Mouse (Mus musculus) hindbrain, embryonic 12.5 days (tissue): ENCODE results near the gene Ube3b. TPM values are rescaled to one million over a fixed set of nuclear protein-coding genes. Genes with fewer than 3 reads are reported as not detected.

Source experiments
- ATAC-seq: fragments of 200-750 bp; cut with Nextera tagmentation; 2 replicates; pipeline ENCODE4 v1.8.0; 2017; ENCODE audit warnings: moderate TSS enrichment; ENCODE audit not compliant: low FRiP score
- H3K27ac ChIP-seq: fragments of 300-500 bp; sonication (generic); 2 replicates; pipeline ENCODE4 v1.5.1; 2016; ENCODE audit warnings: mild to moderate bottlenecking
- H3K27me3 ChIP-seq: fragments of 300-500 bp; sonication (generic); 2 replicates; pipeline ENCODE4 v1.6.1; 2016; ENCODE audit warnings: mild to moderate bottlenecking
- H3K36me3 ChIP-seq: fragments of 300-500 bp; sonication (generic); 2 replicates; pipeline ENCODE4 v1.6.1; 2016; ENCODE audit warnings: mild to moderate bottlenecking
- H3K4me1 ChIP-seq: fragments of 300-500 bp; sonication (generic); 2 replicates; pipeline ENCODE4 v1.6.1; 2016
- H3K4me2 ChIP-seq: fragments of 300-500 bp; sonication (generic); replicated peaks from 2 replicates; pipeline ENCODE4 v1.6.1; 2016; ENCODE audit warnings: mild to moderate bottlenecking
- H3K4me3 ChIP-seq: fragments of 300-500 bp; sonication (generic); 2 replicates; pipeline ENCODE4 v1.5.1; 2016; ENCODE audit warnings: mild to moderate bottlenecking
- H3K9ac ChIP-seq: fragments of 300-500 bp; sonication (generic); 2 replicates; pipeline ENCODE4 v1.6.1; 2016; ENCODE audit warnings: mild to moderate bottlenecking, moderate library complexity
- H3K9me3 ChIP-seq: fragments of 300-500 bp; sonication (generic); replicated peaks from 2 replicates; pipeline ENCODE4 v1.6.1; 2016; ENCODE audit warnings: mild to moderate bottlenecking
- WGBS: fragments of 180-500 bp; shearing (Covaris S2); methylation state at CpG from one replicate; pipeline ENCODE4 v1.1.7; 2016; 5-methylcytosine and 5-hydroxymethylcytosine counted together
- polyA plus RNA-seq: library from polyadenylated mRNA; unstranded; fragments of >200 nt; fragmentation: Nextera tagmentation; extraction: Ambion mirVana; gene quantifications from 2 replicates; pipeline ENCODE4 v1.2.1, GENCODE M21; 2016

Gene Ube3b
- polyA plus RNA-seq, 1 experiment from 2014 or later = 57.9 TPM

DNA sequence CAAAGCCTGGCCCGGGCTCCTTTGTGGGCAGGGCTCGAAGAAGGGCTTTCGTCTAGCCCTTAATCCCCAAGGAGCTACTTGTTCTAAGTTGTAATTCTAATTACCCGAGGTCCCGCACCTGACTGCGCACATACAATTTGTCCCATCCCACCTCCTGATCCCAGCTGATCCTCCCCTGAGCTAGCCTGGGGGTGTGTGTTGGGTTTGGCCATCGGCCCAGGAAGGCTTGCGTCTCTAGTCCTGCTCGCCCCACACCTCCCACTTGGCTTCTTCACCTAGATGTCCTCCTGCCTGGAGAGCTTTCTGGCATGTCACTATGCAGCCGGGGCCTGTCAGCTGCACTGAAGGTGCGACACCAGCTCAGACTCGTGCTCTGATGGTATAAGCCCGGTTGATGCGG is 55.2 kb downstream of the Ube3b start:
- 94% methylated on average over 14 of the region's 14 CpGs for whole genome bisulfite sequencing
- Histone ChIP-seq H3K9ac (no peak overlapping the region), H3K9me3 (no peaks in the 10 kb centered on the region), H3K27ac (no peak overlapping the region), H3K36me3 (peaks cover 27% of the 10 kb centered on the region), H3K27me3 (no peaks in the 10 kb centered on the region), H3K4me3 (no peak overlapping the region), H3K4me2 (no peak overlapping the region), H3K4me1 (no peaks in the 10 kb centered on the region)
- no peak for ATAC-seq

GRCm38 (mm10) chr5:114443566-114444367 is 63.4 kb downstream of the Ube3b start, which contains the start of the genes Mmab and Mvk:
TSS of gene Mmab (minus strand) at chr5:114444060.
TSS of gene Mvk (plus strand) at chr5:114444269.
- Histone ChIP-seq H3K4me2 (peak within 1 kb of the TSS; percentile 80), H3K4me3 (peak within 1 kb of the TSS; percentile 76), H3K36me3 (peaks cover 25% of the 10 kb centered on the region), H3K4me1 (peaks cover 13% of the 10 kb centered on the region), H3K9ac (peak within 1 kb of the TSS; percentile 77), H3K27me3 (no peaks in the 10 kb centered on the region), H3K9me3 (no peaks in the 10 kb centered on the region), H3K27ac (peak within 1 kb of the TSS; percentile 70)
- 3% methylated on average over 43 of the region's 43 CpGs for WGBS
- ATAC-seq = peak; percentile 99

DNA sequence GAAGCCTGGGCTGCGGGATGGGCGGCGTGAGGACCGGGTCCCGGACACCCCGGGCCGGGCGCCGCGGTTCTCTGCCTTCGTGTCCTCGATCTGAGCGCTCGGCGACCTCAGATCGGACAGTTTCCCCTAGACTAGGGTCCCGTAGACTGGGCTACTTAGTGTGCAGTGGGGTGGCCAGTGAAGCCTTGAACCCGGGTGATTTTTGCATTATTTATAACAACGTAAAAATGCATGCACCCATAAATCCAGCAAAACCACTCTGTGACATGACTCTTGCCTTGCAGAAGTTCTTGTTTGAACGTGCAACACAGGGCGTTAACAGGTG is 63.9 kb downstream of the Ube3b start:
- ATAC-seq = peak; percentile 74; the same call in 1 of the 2 replicates
- H3K9me3 ChIP-seq = no peaks in the 10 kb centered on the region
- peaks cover 25% of the 10 kb centered on the region for H3K36me3 ChIP-seq
- no peak overlapping the region for H3K27ac ChIP-seq
- H3K4me2 ChIP-seq = peak overlapping the region; percentile 80
- peak overlapping the region; percentile 76 for H3K4me3 ChIP-seq
- H3K27me3 ChIP-seq = no peaks in the 10 kb centered on the region
- WGBS = under 1% methylated on average over 21 of the region's 21 CpGs
- H3K4me1 ChIP-seq = peaks cover 13% of the 10 kb centered on the region
- peak overlapping the region; percentile 77 for H3K9ac ChIP-seq

GRCm38 (mm10) chr5:114449011-114449410 is 68.6 kb downstream of the Ube3b start:
- Histone ChIP-seq H3K9me3 (no peaks in the 10 kb centered on the region), H3K36me3 (peaks cover 61% of the 10 kb centered on the region), H3K9ac (no peak overlapping the region; the same call in 1 of the 2 replicates), H3K27me3 (no peaks in the 10 kb centered on the region), H3K4me2 (no peak overlapping the region), H3K4me1 (peaks cover 9% of the 10 kb centered on the region), H3K27ac (no peak overlapping the region), H3K4me3 (no peak overlapping the region)
- ATAC-seq = no peak
- 90% methylated on average over 4 of the region's 4 CpGs for WGBS

- WGBS = 63% methylated on average over 9 of the region's 9 CpGs
- Histone ChIP-seq H3K4me2 (no peak overlapping the region), H3K9me3 (no peaks in the 10 kb centered on the region), H3K27me3 (no peaks in the 10 kb centered on the region), H3K27ac (no peak overlapping the region), H3K36me3 (peaks cover 28% of the 10 kb centered on the region), H3K9ac (no peak overlapping the region), H3K4me3 (no peak overlapping the region), H3K4me1 (peaks cover 13% of the 10 kb centered on the region)
- no peak for ATAC-seq
These were observed 75.9 kb downstream of the Ube3b start for GRCm38 (mm10) chr5:114456287-114456686.

- Histone ChIP-seq H3K4me2 (no peak overlapping the region), H3K9me3 (no peaks in the 10 kb centered on the region), H3K4me3 (no peak overlapping the region), H3K4me1 (peaks cover 18% of the 10 kb centered on the region), H3K27me3 (no peaks in the 10 kb centered on the region), H3K9ac (no peak overlapping the region), H3K27ac (no peak overlapping the region), H3K36me3 (peaks cover 24% of the 10 kb centered on the region)
- WGBS = 85% methylated on average over 16 of the region's 16 CpGs
- ATAC-seq = no peak
These were observed 76.7 kb downstream of the Ube3b start for GRCm38 (mm10) chr5:114456995-114457605.

DNA sequence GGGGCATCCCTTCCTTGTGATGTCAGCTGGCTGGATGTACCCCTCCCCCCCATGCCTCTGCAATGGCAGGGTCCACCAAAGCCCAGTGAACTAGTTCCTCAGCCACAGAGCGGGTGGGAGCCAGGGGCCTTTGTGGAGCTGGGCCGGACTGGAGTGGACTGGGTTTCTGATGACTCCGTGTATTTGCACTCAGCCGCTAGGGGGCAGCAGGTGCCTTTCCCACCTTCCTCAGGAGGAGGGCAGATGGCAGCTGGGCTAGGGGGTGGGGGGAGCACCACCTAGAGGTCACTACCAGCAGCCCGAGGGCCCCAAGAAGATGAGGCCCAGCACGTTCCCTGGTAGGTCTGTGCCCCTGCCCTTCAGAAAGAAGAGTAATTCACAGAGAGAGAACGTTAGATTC is 80.8 kb downstream of the Ube3b start:
- H3K27me3 ChIP-seq = peaks cover 6% of the 10 kb centered on the region; the same call in 1 of the 2 replicates
- H3K4me2 ChIP-seq = no peak overlapping the region
- H3K27ac ChIP-seq = no peak overlapping the region
- H3K4me1 ChIP-seq = peaks cover 43% of the 10 kb centered on the region
- H3K36me3 ChIP-seq = no peaks in the 10 kb centered on the region
- H3K4me3 ChIP-seq = no peak overlapping the region
- WGBS = 2% methylated on average over 7 of the region's 7 CpGs
- ATAC-seq = peak; percentile 46
- peak overlapping the region; percentile 38; the same call in 1 of the 2 replicates for H3K9ac ChIP-seq
- H3K9me3 ChIP-seq = no peaks in the 10 kb centered on the region

GRCm38 (mm10) chr5:114462067-114463040 is 81.9 kb downstream of the Ube3b start:
- no peak overlapping the region for H3K4me2 ChIP-seq
- ATAC-seq = no peak
- H3K4me1 ChIP-seq = peaks cover 53% of the 10 kb centered on the region
- H3K27ac ChIP-seq = no peak overlapping the region
- H3K4me3 ChIP-seq = no peak overlapping the region
- peaks cover 7% of the 10 kb centered on the region; the same call in 1 of the 2 replicates for H3K27me3 ChIP-seq
- no peak overlapping the region for H3K9ac ChIP-seq
- 82% methylated on average over 24 of the region's 24 CpGs for WGBS
- no peaks in the 10 kb centered on the region for H3K9me3 ChIP-seq
- no peaks in the 10 kb centered on the region for H3K36me3 ChIP-seq

DNA sequence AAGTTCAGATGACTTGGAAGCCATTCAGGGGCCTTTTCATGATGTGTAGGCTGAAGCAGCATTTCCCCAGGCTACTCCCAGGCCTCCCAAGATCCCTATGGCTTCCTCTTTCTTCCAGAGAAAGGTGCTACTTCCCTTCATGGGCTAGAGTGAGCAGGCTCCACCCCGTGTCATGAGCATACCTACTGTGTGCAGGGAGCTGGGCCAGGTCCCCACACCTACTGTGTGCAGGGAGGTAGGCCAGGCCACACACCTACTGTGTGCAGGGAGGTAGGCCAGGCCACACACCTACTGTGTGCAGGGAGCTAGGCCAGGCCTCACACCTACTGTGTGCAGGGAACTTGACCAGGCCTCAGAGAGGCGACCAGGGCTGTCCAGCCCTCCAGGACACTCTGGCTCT is 84.2 kb downstream of the Ube3b start:
- no peaks in the 10 kb centered on the region for H3K9me3 ChIP-seq
- 69% methylated on average over 2 of the region's 2 CpGs for WGBS
- H3K4me1 ChIP-seq = peaks cover 70% of the 10 kb centered on the region
- no peak overlapping the region for H3K9ac ChIP-seq
- H3K36me3 ChIP-seq = no peaks in the 10 kb centered on the region
- H3K27ac ChIP-seq = peak overlapping the region; percentile 4; the same call in 1 of the 2 replicates
- no peak overlapping the region for H3K4me3 ChIP-seq
- no peak for ATAC-seq
- peaks cover 13% of the 10 kb centered on the region for H3K27me3 ChIP-seq
- H3K4me2 ChIP-seq = no peak overlapping the region

DNA sequence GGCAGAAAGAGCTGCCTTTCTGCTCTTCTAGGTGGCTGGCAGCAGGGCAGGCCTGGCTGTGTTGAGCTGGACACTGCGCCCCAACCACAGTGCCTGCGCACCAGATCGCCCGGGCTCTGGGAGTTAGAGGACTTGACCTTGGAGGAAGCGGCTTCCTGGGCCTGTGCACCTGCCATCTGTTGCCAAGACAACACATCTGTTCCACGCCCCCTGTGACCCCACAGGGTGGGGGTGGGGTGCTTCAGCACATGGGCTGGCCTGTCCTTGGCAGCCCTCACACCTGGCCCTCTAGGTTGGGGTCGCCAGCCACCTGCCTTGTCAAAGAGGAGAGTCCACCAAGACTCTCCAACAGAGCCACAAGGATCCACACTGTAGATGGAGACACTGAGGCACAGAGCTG is 85.2 kb downstream of the Ube3b start:
- H3K9me3 ChIP-seq = no peaks in the 10 kb centered on the region
- 50% methylated on average over 7 of the region's 7 CpGs for WGBS
- no peak overlapping the region for H3K4me2 ChIP-seq
- no peaks in the 10 kb centered on the region for H3K36me3 ChIP-seq
- ATAC-seq = no peak
- peak overlapping the region; percentile 29; the same call in 1 of the 2 replicates for H3K9ac ChIP-seq
- H3K4me3 ChIP-seq = no peak overlapping the region
- peak overlapping the region; percentile 93; the same call in 1 of the 2 replicates for H3K27ac ChIP-seq
- H3K4me1 ChIP-seq = peaks cover 61% of the 10 kb centered on the region
- H3K27me3 ChIP-seq = peaks cover 13% of the 10 kb centered on the region

GRCm38 (mm10) chr5:114467019-114467418 is 86.6 kb downstream of the Ube3b start:
- Histone ChIP-seq H3K27me3 (peaks cover 13% of the 10 kb centered on the region), H3K36me3 (no peaks in the 10 kb centered on the region), H3K9ac (peak overlapping the region; percentile 36), H3K4me1 (peaks cover 52% of the 10 kb centered on the region), H3K27ac (peak overlapping the region; percentile 93), H3K4me2 (peak overlapping the region; percentile 49), H3K9me3 (no peaks in the 10 kb centered on the region), H3K4me3 (peak overlapping the region; percentile 25)
- ATAC-seq = peak; percentile 62
- WGBS = 2% methylated on average over 11 of the region's 11 CpGs

DNA sequence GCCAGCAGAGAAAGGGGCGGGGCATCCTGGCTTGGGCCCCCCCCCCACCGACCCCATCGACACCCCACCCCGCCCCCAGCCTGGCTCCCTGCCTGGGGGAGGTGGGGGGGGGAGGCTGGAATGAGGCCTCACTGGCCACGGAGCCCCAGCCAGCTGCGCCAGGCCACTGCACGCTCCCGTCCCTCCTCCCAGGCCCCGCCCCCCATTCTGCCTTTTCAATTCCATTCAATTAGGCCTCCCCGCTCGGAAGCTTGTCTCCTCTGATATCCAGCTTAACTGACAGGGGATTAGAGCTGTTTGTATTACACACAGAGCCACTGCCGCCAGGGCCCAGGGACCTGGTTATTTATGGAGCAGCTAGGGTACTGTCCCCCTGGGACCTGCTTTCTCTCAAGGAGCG is 87.0 kb downstream of the Ube3b start:
- H3K36me3 ChIP-seq = no peaks in the 10 kb centered on the region
- no peaks in the 10 kb centered on the region for H3K9me3 ChIP-seq
- H3K4me2 ChIP-seq = peak overlapping the region; percentile 49
- H3K27ac ChIP-seq = peak overlapping the region; percentile 93
- H3K4me3 ChIP-seq = peak overlapping the region; percentile 25
- peaks cover 13% of the 10 kb centered on the region for H3K27me3 ChIP-seq
- peak; percentile 88 for ATAC-seq
- 1% methylated on average over 7 of the region's 13 CpGs for WGBS
- H3K9ac ChIP-seq = peak overlapping the region; percentile 36
- H3K4me1 ChIP-seq = peaks cover 48% of the 10 kb centered on the region
